Mouse (Mus musculus): Measurements from ENCODE around the gene Zic1.

Gene Zic1

GRCm38 (mm10) chr9:91383441-91384135 is 18.0 kb upstream of the Zic1 start:
- peak; percentile 84 for DNase-seq

DNA sequence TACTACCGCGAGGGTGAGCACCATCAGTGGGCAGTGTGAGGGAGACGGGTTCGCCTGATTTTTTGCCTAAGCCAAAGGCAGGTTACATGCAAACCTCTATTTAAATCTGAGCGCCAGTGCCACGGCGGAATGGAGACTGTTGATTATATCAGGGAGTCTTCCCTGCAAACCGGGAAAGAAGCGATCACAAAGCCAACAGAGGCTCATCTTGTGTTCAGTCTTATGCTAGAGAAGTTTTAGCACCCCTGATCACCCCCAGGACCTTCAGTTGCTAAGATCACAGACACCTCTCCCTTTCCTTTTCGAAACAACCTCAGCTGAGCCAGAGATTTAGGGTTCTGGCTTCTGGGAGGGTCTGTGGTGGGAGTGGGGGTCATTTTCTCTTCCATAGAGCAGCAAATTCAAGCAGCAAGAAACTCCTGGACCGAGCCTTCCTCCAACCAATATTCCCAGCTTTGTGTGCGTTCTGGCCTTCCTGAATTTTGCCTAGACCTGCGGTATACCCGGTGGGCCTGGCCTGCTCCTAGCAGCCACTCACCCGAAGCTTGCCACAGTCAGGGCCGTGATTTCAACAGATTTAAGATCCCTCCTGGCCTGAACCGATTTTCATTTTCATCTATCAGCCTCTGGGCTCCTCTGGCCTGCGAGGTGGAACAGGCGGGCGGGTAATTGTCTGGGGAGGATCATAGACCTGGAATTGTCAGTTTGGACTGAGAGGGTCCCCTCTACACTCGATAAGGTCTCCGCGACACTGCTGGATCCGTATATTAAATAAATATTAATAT is 17.1 kb upstream of the Zic1 start:
- DNase-seq = peak; percentile 58

DNA sequence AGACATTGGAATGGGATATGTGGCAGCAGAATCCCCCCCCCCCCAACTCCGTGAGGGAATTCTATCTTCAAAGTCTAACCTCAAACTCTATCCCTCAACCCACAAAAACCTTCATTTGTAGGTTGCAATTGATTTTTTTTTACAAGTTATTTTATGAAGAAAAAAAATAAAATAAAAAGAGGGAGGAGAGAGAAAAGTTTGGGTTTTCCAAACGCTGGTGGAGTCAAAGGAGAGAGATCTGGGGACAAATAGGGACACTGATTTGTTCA is 16.4 kb upstream of the Zic1 start:
- DNase-seq = no peak

DNA sequence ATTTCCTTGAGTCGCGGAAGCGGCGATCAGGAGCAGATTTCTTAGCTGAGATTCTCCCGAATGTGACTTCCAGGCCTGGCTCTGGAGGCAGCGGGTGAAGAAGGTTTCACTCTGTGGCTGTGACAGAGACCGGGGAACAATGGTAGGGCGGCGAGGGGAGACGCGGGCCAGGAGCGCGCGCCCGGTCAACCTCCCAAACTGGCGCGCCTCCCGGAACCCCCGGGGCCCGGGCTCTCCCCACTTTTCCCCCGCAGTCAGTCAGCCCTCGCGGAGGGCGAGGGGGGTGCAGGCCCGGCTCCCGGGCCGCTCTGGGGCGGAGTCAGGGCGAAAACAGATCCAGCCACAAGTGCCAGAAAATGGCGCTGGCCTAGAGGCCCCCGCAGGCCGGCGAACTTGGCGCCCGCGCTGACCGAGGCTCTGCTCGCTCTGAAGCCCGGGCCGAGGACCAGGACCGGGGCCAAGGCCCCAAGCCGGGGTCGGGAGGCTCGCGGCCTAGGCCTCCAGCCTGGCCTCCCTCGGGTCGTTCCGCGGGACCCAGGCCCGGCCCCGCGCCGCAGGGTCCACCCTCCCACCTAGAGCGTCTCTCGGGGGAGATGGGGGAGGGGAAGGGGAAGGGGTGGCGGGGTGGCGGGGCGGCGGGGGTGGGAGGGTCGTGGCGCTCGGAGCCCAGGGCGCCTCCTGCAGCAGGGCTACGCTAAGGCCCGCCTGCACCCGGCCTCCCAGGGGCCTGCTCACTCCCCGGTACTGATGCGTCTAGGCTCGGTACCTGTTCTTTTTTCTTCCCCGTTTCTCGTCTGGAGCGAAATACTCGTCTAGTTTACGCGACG is 15.9 kb upstream of the Zic1 start:
- peak; percentile 96 for DNase-seq

DNA sequence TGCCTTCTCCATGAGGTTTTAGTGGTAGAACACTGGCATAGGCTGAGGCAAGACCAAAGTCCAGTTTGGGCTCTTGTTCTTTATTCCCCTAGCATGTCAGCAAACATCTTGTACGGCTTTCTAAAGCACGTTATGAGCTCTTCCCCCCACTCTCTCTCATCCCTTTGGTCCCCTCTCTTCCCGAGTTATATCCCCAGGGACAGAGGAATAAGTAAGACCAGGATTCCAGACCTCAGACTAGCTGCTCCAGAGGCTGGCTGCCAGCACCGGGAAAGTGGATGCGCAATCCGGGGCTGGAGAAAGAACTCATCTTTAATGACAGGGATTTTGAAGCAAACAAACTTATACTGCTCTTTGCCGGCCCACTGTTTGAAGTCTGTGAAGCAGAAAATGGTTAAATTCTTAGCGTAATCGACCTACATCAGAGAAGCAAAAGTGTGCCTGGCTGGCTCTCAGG is 14.9 kb upstream of the Zic1 start:
- DNase-seq = peak; percentile 70

DNA sequence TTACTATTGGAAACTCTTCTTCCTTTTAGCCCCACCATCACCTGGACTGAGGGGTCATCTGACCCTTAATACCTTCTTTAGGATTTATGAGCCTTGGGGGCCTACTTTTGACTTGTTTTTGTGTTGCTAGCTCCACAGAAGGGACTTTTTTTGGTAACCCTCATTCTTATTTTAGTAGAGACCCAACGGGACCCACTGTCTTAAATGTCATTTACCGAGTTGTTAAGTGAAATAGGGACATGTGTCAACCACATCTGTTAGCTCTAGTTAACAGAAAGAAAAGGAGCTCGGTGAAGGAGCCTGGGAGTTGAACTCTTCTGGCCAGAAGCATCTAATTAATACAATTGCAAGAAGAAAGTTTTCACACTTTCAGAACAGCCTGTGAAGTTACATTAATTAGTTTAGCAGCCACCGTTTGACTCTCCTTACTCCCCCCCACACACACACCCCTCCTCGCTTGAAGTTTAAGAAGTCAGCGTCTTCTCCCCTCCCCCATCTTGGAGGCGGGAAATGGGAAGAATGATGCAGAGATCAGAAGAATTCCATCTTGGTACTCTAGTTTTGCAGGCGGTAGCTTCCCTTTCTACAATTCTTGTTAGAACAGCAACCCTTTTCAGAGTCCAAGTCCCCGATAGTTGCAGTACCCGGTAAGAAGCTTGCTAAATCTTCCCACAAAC is 14.3 kb upstream of the Zic1 start:
- peak; percentile 40 for DNase-seq

DNA sequence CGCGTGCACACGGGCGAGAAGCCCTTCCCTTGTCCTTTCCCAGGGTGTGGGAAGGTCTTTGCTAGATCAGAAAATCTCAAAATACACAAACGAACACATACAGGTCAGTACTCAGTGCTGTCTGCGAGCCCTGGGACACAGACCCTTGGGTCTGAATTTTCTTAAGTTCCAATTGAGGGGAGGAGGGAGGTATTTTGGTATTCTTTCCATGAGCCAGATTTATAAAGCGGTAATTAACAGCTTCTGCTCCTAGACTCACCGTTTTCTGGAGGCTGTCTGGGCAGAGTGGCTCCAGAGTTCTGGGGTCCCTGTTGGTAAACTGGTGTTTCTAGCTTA is 13.7 kb upstream of the Zic1 start:
- no peak for DNase-seq

- peak; percentile 81 for DNase-seq
These were observed 13.0 kb upstream of the Zic1 start for GRCm38 (mm10) chr9:91378411-91379299.

DNA sequence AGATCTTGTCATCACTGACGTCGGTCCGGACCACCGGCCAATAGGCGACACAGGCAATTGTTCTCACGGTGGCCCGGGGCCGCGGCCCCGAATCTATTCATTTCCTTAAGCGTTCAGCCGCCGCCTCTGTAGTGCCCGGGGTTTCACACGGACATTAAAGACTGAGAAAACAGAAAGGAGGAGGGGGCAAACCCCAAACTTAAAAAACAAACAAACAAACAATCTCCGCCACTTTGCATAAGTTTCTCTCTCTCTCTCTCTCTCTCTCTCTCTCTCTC is 12.2 kb upstream of the Zic1 start:
- DNase-seq = peak; percentile 79

DNA sequence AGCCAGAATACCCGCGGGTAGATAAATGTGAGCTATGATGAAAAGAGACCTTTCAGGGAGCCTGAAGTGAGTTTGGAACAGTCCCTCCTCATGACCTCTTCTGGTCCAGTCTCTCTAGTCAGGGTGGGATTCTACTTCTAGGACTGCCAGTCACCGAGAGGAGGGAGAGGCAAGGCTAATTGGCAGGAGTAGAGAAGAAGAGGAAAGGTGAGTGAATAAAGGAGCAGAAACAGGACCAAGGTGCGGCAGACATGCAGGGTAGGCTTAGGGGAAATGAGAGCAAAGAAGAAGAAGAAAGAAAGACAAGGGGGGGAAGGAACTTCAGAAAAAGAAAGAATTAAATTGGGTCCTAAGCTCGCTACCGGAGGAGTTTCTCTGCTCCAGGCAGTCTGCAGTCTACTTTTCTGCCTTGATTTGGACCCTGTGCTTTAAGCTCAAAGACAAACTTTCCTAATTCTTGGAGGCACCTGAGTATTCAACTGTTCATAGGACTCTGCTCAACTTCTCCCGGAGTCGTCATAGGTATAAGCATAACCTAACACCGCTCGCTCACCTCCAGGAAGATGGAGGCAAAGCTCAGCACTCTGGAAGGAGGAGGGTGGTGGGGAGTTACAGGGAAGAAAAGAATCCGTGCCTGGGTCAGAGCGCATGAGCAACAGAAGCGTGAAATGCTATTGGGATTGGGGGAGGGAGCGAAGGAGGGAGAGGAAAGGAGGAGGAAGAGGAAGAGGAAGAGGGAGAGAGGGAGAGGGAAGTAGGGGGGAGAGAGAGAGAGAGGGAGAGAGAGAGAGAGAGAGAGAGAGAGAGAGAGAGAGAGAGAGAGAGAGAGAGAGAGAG is 11.6 kb upstream of the Zic1 start:
- peak; percentile 76 for DNase-seq

GRCm38 (mm10) chr9:91374665-91375064 is 9.1 kb upstream of the Zic1 start:
- DNase-seq = peak; percentile 17

DNA sequence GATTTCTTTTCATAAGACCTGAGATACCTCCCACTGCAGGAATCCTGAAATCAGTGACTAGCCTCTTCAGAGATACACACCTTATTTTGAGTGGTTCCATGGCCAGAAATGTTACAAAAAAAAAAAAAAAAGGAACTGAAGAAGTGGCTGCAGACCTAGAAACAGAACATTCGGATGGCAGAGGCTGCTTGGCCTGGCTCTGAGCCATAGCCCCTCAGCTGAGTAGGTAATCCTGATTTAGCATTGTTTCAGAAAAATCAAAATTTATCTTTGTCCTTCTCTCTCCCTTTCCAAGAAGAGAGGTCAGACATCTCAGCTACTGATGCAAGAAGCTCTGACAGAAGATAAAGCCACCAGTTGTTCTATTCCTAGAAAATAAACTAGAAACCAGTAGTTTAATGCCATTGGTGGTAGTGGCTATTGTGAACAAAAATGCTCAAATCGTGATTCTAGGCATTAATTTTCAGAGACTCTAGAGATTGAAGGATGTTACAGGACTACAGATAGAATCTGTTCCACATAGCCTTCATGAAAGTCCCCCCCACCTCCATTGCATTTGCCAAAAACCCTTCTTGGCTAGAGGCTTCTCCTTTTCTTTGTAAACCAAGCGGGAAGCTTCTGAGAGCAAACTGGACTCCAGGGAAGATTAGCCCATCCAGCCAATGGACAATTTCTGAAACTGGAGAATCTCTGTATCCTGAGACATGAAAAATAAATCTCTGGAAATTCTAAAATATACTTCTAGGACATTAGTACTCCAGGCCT is 8.4 kb upstream of the Zic1 start:
- peak; percentile 30 for DNase-seq

GRCm38 (mm10) chr9:91371608-91372007 is 6.0 kb upstream of the Zic1 start:
- no peak for DNase-seq

GRCm38 (mm10) chr9:91371011-91371410 is 5.4 kb upstream of the Zic1 start:
- DNase-seq = peak; percentile 41

- peak; percentile 60 for DNase-seq
These were observed 4.6 kb upstream of the Zic1 start for GRCm38 (mm10) chr9:91370191-91370708.

DNA sequence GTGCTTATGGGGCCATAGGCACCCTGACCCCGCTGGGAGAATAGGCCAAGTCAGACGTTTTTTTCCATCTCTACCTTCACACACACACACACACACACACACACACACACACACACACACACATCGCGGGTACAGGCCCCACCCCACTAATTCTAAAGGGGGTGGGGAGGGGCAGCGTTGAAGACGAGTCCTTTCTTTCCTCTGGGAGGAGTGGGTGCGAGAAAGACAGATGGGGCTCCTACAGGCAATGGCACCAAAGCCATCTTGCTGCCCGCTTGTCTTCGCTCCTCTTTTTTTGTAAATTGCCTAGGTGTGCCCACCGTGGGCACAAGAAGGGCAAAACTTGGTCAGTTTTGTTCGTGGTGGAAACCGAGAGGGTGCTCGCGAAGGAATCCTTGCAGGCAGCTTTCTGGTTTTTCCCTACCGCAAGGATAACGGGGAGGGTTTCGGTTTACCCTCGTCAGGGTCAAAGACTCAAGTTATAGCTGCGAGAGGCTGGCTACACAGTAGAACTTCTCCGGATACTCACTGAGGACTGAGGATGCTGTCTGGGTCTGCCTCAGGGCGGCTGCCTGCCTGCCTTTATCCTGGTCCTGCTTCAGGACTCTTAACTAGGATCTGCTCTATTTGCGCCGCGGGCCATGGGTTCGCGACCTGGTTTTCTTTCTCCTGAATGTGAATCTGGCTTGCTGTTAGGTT is 3.8 kb upstream of the Zic1 start:
- DNase-seq = peak; percentile 61

DNA sequence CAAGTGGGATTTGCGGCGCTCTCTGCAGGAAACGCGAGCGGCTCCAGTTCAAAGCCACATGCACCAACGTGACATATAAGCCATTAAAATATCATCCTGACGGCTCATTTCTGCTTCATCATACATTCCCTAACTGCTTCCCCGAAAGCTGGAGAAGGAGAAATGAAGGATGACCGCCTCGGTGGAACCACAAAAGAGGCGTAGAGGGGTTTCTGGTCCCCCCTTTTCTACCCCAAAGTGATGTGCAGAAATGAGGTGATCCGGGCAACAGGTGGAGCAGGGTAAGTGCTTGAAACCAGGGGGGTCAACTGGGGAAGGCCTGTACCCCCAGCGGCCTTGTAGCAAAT is 3.3 kb upstream of the Zic1 start:
- DNase-seq = no peak

- peak; percentile 47 for DNase-seq
These were observed 2.5 kb upstream of the Zic1 start for GRCm38 (mm10) chr9:91368150-91368549.

- DNase-seq = peak; percentile 47
These were observed 1.6 kb upstream of the Zic1 start for GRCm38 (mm10) chr9:91366999-91367811.
